Mouse (Mus musculus): Measurements from ENCODE around the gene Fto. TPM values are rescaled to one million over a fixed set of nuclear protein-coding genes. Genes with fewer than 3 reads are reported as not detected.

The Fto gene
- polyA plus RNA-seq, 1 experiment, result 39.7 TPM

- whole genome bisulfite sequencing, result 70% methylated on average over 3 of the region's 3 CpGs
- Histone ChIP-seq H3K4me3 (replicated peaks; ENCODE audit: extremely low read depth, low read depth, low read length) (no peak overlapping the region), H3K4me1 (ENCODE audit: control insufficient read depth, insufficient read depth, low read length) (no peaks in the 10 kb centered on the region)
- no peak for DNase-seq
- TF ChIP-seq CTCF (IDR thresholded peaks at IDR 0.05; ENCODE audit: insufficient read depth, low read length) (no peak), POLR2A (IDR thresholded peaks at IDR 0.05; ENCODE audit: borderline replicate concordance, extremely low read depth, low read depth, low read length) (no peak)
These were observed 340.2 kb downstream of the Fto start for GRCm38 (mm10) chr8:91653561-91653960.

- WGBS, result 94% methylated on average over 9 of the region's 9 CpGs
- TF ChIP-seq CTCF (IDR thresholded peaks at IDR 0.05; ENCODE audit: insufficient read depth, low read length), result no peak
- no peak for TF ChIP-seq POLR2A (IDR thresholded peaks at IDR 0.05; ENCODE audit: borderline replicate concordance, extremely low read depth, low read depth, low read length)
- Histone ChIP-seq H3K4me3 (replicated peaks; ENCODE audit: extremely low read depth, low read depth, low read length) (no peak overlapping the region), H3K4me1 (ENCODE audit: control insufficient read depth, insufficient read depth, low read length) (no peaks in the 10 kb centered on the region)
- DNase-seq, result no peak
These were observed 344.1 kb downstream of the Fto start for GRCm38 (mm10) chr8:91657381-91657780.

GRCm38 (mm10) chr8:91660879-91661278, 347.6 kb downstream of the Fto start:
- TF ChIP-seq CTCF (IDR thresholded peaks at IDR 0.05; ENCODE audit: insufficient read depth, low read length) (no peak), POLR2A (IDR thresholded peaks at IDR 0.05; ENCODE audit: borderline replicate concordance, extremely low read depth, low read depth, low read length) (no peak)
- Histone ChIP-seq H3K4me1 (ENCODE audit: control insufficient read depth, insufficient read depth, low read length) (no peaks in the 10 kb centered on the region), H3K4me3 (replicated peaks; ENCODE audit: extremely low read depth, low read depth, low read length) (no peak overlapping the region)
- DNase-seq, result no peak
- 81% methylated on average over 8 of the region's 8 CpGs for whole genome bisulfite sequencing

- no peak for TF ChIP-seq CTCF (IDR thresholded peaks at IDR 0.05; ENCODE audit: insufficient read depth, low read length)
- no peak for TF ChIP-seq POLR2A (IDR thresholded peaks at IDR 0.05; ENCODE audit: borderline replicate concordance, extremely low read depth, low read depth, low read length)
- DNase-seq, result no peak
- Histone ChIP-seq H3K4me1 (ENCODE audit: control insufficient read depth, insufficient read depth, low read length) (no peaks in the 10 kb centered on the region), H3K4me3 (replicated peaks; ENCODE audit: extremely low read depth, low read depth, low read length) (no peak overlapping the region)
- WGBS, result 95% methylated on average over 16 of the region's 16 CpGs
These were observed 356.2 kb downstream of the Fto start for GRCm38 (mm10) chr8:91669461-91670071.

GRCm38 (mm10) chr8:91676928-91677327, 363.6 kb downstream of the Fto start:
- DNase-seq, result no peak
- Histone ChIP-seq H3K4me1 (ENCODE audit: control insufficient read depth, insufficient read depth, low read length) (no peaks in the 10 kb centered on the region), H3K4me3 (replicated peaks; ENCODE audit: extremely low read depth, low read depth, low read length) (no peak overlapping the region)
- no peak for TF ChIP-seq CTCF (IDR thresholded peaks at IDR 0.05; ENCODE audit: insufficient read depth, low read length)
- TF ChIP-seq POLR2A (IDR thresholded peaks at IDR 0.05; ENCODE audit: borderline replicate concordance, extremely low read depth, low read depth, low read length), result no peak
- WGBS, result 90% methylated on average over 3 of the region's 3 CpGs

- TF ChIP-seq POLR2A (IDR thresholded peaks at IDR 0.05; ENCODE audit: borderline replicate concordance, extremely low read depth, low read depth, low read length), result no peak
- no peak for TF ChIP-seq CTCF (IDR thresholded peaks at IDR 0.05; ENCODE audit: insufficient read depth, low read length)
- Histone ChIP-seq H3K4me3 (replicated peaks; ENCODE audit: extremely low read depth, low read depth, low read length) (no peak overlapping the region), H3K4me1 (ENCODE audit: control insufficient read depth, insufficient read depth, low read length) (no peaks in the 10 kb centered on the region)
- DNase-seq, result no peak
- 75% methylated on average over 15 of the region's 15 CpGs for WGBS
These were observed 366.1 kb downstream of the Fto start for GRCm38 (mm10) chr8:91679451-91679850.

- DNase-seq, result no peak
- TF ChIP-seq CTCF (IDR thresholded peaks at IDR 0.05; ENCODE audit: insufficient read depth, low read length), result no peak
- no peak for TF ChIP-seq POLR2A (IDR thresholded peaks at IDR 0.05; ENCODE audit: borderline replicate concordance, extremely low read depth, low read depth, low read length)
- Histone ChIP-seq H3K4me1 (ENCODE audit: control insufficient read depth, insufficient read depth, low read length) (no peaks in the 10 kb centered on the region), H3K4me3 (replicated peaks; ENCODE audit: extremely low read depth, low read depth, low read length) (no peak overlapping the region)
- WGBS, result 68% methylated on average over 5 of the region's 5 CpGs
These were observed 366.8 kb downstream of the Fto start for GRCm38 (mm10) chr8:91680125-91680524.

GRCm38 (mm10) chr8:91684596-91685317, 371.4 kb downstream of the Fto start:
- no peak overlapping the region for H3K4me3 ChIP-seq (replicated peaks; ENCODE audit: extremely low read depth, low read depth, low read length)
- H3K4me1 ChIP-seq (ENCODE audit: control insufficient read depth, insufficient read depth, low read length), result no peaks in the 10 kb centered on the region
- TF ChIP-seq CTCF (IDR thresholded peaks at IDR 0.05; ENCODE audit: insufficient read depth, low read length) (no peak), POLR2A (IDR thresholded peaks at IDR 0.05; ENCODE audit: borderline replicate concordance, extremely low read depth, low read depth, low read length) (no peak)
- 74% methylated on average over 6 of the region's 6 CpGs for WGBS
- DNase-seq, result no peak

GRCm38 (mm10) chr8:91685408-91685807, 372.1 kb downstream of the Fto start:
- no peak overlapping the region for H3K4me3 ChIP-seq (replicated peaks; ENCODE audit: extremely low read depth, low read depth, low read length)
- no peak for DNase-seq
- H3K4me1 ChIP-seq (ENCODE audit: control insufficient read depth, insufficient read depth, low read length), result no peaks in the 10 kb centered on the region
- 56% methylated on average over 3 of the region's 3 CpGs for WGBS
- peak; percentile 21; the same call in 1 of the 2 replicates for TF ChIP-seq CTCF (IDR thresholded peaks at IDR 0.05; ENCODE audit: insufficient read depth, low read length)
- no peak for TF ChIP-seq POLR2A (IDR thresholded peaks at IDR 0.05; ENCODE audit: borderline replicate concordance, extremely low read depth, low read depth, low read length)

All from lung, adult 2 months (tissue).